In the genomic region with DNA sequence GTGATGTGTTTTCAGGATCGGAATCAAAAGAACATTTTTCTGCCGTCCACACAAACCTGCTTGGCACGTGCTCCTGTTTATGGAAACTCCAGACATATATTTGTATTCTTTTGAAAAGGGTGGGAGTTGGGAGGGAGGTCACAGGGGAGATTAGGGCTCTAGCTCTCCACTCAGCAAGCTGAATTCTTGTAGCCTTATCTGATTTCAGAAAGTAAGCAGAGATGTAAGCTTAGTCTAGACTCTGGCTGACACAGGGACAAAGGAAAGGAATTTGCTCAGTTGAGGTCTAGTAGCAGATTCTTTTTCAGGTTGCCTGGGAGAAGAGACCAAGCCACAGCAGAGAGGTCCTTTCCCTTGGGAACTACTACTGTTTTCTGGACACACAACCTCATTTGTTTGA, we compare ENCODE assay signal across 19 mouse cellular contexts.
DNase-seq lines count a peak whose midpoint lies in the region; ATAC-seq and TF ChIP-seq lines count a peak whose summit lies in the region.
"Had no signal": no experiment of that assay in that cellular context is flagged by ENCODE, and none has a peak within 500 bp of the region (broad histone marks: within the 10 kb centered on the region; RNA-seq: fewer than 3 reads in every experiment).

No protein-coding gene starts in this region.

- no peaks in the 10 kb centered on the region; the same call in 1 of the 2 replicates for H3K4me1 ChIP-seq in lung, embryonic 14.5 days (ENCODE audit: insufficient read depth)
- no peaks in the 10 kb centered on the region for H3K4me1 ChIP-seq in lung, postnatal 0 days (ENCODE audit: insufficient read depth, low read depth, low read length)
- peaks cover 40% of the 10 kb centered on the region for H3K4me1 ChIP-seq in embryonic facial prominence, embryonic 10.5 days
- H3K4me1 ChIP-seq in limb, embryonic 12.5 days (replicated peaks) = peaks cover 38% of the 10 kb centered on the region
- H3K4me1 ChIP-seq: intestine, embryonic 15.5 days; megakaryocyte, embryonic 14.5 days had no signal

- H3K36me3 ChIP-seq in lung, embryonic 14.5 days (ENCODE audit: insufficient read depth) = no peaks in the 10 kb centered on the region
- H3K36me3 ChIP-seq in lung, postnatal 0 days (ENCODE audit: insufficient read depth, low read length) = no peaks in the 10 kb centered on the region
- H3K36me3 ChIP-seq in embryonic facial prominence, embryonic 10.5 days (replicated peaks) = no peaks in the 10 kb centered on the region
- H3K36me3 ChIP-seq in limb, embryonic 12.5 days = no peaks in the 10 kb centered on the region
- H3K36me3 ChIP-seq: forebrain, embryonic 15.5 days; intestine, embryonic 15.5 days had no signal

- H3K9me3 ChIP-seq in lung, embryonic 14.5 days (ENCODE audit: low read depth, low read length) = no peaks in the 10 kb centered on the region
- H3K9me3 ChIP-seq in lung, postnatal 0 days (ENCODE audit: low read length) = no peaks in the 10 kb centered on the region
- H3K9me3 ChIP-seq in embryonic facial prominence, embryonic 10.5 days = no peaks in the 10 kb centered on the region
- H3K9me3 ChIP-seq in limb, embryonic 12.5 days = no peaks in the 10 kb centered on the region
- H3K9me3 ChIP-seq: forebrain, embryonic 15.5 days; intestine, embryonic 15.5 days had no signal

- 9% methylated on average over 3 of the region's 3 CpGs for WGBS in lung, embryonic 14.5 days
- 11% methylated on average over 3 of the region's 3 CpGs for WGBS in lung, postnatal 0 days
- WGBS in embryonic facial prominence, embryonic 10.5 days = 49% methylated on average over 3 of the region's 3 CpGs
- 55% methylated on average over 3 of the region's 3 CpGs for WGBS in limb, embryonic 12.5 days

- no peaks in the 10 kb centered on the region for H3K27me3 ChIP-seq in lung, embryonic 14.5 days (ENCODE audit: insufficient read depth, low read length)
- H3K27me3 ChIP-seq in lung, postnatal 0 days (replicated peaks; ENCODE audit: insufficient read depth, low read length) = no peaks in the 10 kb centered on the region
- no peaks in the 10 kb centered on the region for H3K27me3 ChIP-seq in embryonic facial prominence, embryonic 10.5 days (replicated peaks; ENCODE audit: low read depth, poor library complexity, severe bottlenecking)
- H3K27me3 ChIP-seq in limb, embryonic 12.5 days = no peaks in the 10 kb centered on the region
- H3K27me3 ChIP-seq: forebrain, embryonic 15.5 days; intestine, embryonic 15.5 days; megakaryocyte, embryonic 14.5 days had no signal

- H3K4me2 ChIP-seq in lung, embryonic 14.5 days = no peak overlapping the region
- no peak overlapping the region for H3K4me2 ChIP-seq in lung, postnatal 0 days (replicated peaks; ENCODE audit: low read depth, low read length)
- H3K4me2 ChIP-seq in limb, embryonic 12.5 days = no peak overlapping the region
- H3K4me2 ChIP-seq: forebrain, embryonic 15.5 days; heart, embryonic 11.5 days; intestine, embryonic 15.5 days had no signal

- no peak overlapping the region for H3K27ac ChIP-seq in lung, embryonic 14.5 days (ENCODE audit: low read depth)
- H3K27ac ChIP-seq in lung, postnatal 0 days (ENCODE audit: low read length) = no peak overlapping the region
- peak overlapping the region; percentile 36; the same call in 1 of the 2 replicates for H3K27ac ChIP-seq in embryonic facial prominence, embryonic 10.5 days (replicated peaks)
- H3K27ac ChIP-seq in limb, embryonic 12.5 days = peak overlapping the region; percentile 9; the same call in 1 of the 2 replicates
- H3K27ac ChIP-seq: forebrain, embryonic 15.5 days; intestine, embryonic 15.5 days had no signal

- no peak for TF ChIP-seq EP300 in lung, postnatal 0 days (IDR thresholded peaks at IDR 0.05)

- no peak for TF ChIP-seq CTCF in lung, embryonic 14.5 days (IDR thresholded peaks at IDR 0.05; ENCODE audit: low read depth)
- no peak for TF ChIP-seq CTCF in lung, postnatal 0 days (IDR thresholded peaks at IDR 0.05)

- no peak overlapping the region for H3K9ac ChIP-seq in lung, embryonic 14.5 days
- H3K9ac ChIP-seq in lung, postnatal 0 days (replicated peaks; ENCODE audit: low read depth) = no peak overlapping the region
- no peak overlapping the region for H3K9ac ChIP-seq in limb, embryonic 12.5 days (replicated peaks)
- H3K9ac ChIP-seq: forebrain, embryonic 15.5 days; intestine, embryonic 15.5 days had no signal

- DNase-seq in embryo, embryonic 10 days (ENCODE audit: low spot score) = peak; percentile 52
- DNase-seq in embryo, embryonic 11 days = no peak
- DNase-seq in lung, embryonic 14.5 days = peak; percentile 17
- DNase-seq in lung, postnatal 0 days (ENCODE audit: low spot score) = no peak
- DNase-seq in embryonic facial prominence, embryonic 10.5 days (ENCODE audit: low spot score) = peak; percentile 26
- DNase-seq in thymus, postnatal 14 days = no peak
- DNase-seq: adrenal gland, postnatal 14 days; cerebellum, adult 9-10 months; kidney, adult 8-10 months; kidney, postnatal 4 days; left cerebral cortex, postnatal 4 days; lung, postnatal 36 days; thymus, postnatal 25 days had no signal

- H3K4me3 ChIP-seq in lung, embryonic 14.5 days (ENCODE audit: low read depth, low read length) = no peak overlapping the region
- no peak overlapping the region for H3K4me3 ChIP-seq in lung, postnatal 0 days (ENCODE audit: low read depth, low read length)
- no peak overlapping the region for H3K4me3 ChIP-seq in embryonic facial prominence, embryonic 10.5 days
- no peak overlapping the region for H3K4me3 ChIP-seq in limb, embryonic 12.5 days (replicated peaks)
- H3K4me3 ChIP-seq: forebrain, embryonic 15.5 days; intestine, embryonic 15.5 days; megakaryocyte, embryonic 14.5 days had no signal

- peak; percentile 54; the same call in 1 of the 2 replicates for ATAC-seq in lung, embryonic 14.5 days (ENCODE audit: insufficient read depth)
- no peak for ATAC-seq in lung, postnatal 0 days
- no peak for ATAC-seq in limb, embryonic 12.5 days (ENCODE audit: insufficient number of reproducible peaks, insufficient read depth, low FRiP score, low TSS enrichment, low read depth)
- ATAC-seq: forebrain, embryonic 15.5 days; hindbrain, embryonic 16.5 days; intestine, embryonic 15.5 days had no signal

Comparison
In these comparisons a context has a peak if more than half of its experiments do, and no peak if none do; other contexts are left out.
1. DNase-seq: peak in embryo, embryonic 10 days (single experiment), lung, embryonic 14.5 days (single experiment) and embryonic facial prominence, embryonic 10.5 days (single experiment); none in embryo, embryonic 11 days (single experiment), lung, postnatal 0 days (single experiment) and thymus, postnatal 14 days (single experiment).
2. H3K27ac ChIP-seq: peak in embryonic facial prominence, embryonic 10.5 days (single experiment) and limb, embryonic 12.5 days (single experiment); none in lung, embryonic 14.5 days (single experiment) and lung, postnatal 0 days (single experiment).